Mouse (Mus musculus): Measurements from ENCODE around the gene Vwa8. TPM values are rescaled to one million over a fixed set of nuclear protein-coding genes. Genes with fewer than 3 reads are reported as not detected.

Gene Vwa8
- total RNA-seq, 2 experiments from 2014 or later: 173 to 197 TPM

DNA sequence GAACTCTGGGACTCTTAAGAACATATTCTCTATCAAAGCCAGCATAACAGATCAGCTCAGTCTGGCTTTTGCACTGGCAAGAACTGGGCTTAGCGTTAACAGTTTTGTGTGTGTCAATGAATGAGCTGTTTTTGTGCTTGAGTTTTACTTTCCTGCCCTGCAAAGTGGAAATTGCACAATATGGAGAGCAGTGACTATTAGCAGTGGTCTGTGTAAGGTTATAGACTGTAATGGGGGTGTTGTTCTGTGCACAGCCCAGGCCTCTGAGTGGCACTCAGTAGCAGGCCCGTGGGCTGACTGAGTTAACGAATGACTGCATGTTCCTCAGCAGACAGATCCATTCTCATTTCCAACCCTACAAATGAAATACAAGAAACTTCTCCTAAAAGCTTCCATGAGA lies 287.7 kb downstream of the Vwa8 start:
- intact Hi-C loops (cut with DNase I): no loop called here

DNA sequence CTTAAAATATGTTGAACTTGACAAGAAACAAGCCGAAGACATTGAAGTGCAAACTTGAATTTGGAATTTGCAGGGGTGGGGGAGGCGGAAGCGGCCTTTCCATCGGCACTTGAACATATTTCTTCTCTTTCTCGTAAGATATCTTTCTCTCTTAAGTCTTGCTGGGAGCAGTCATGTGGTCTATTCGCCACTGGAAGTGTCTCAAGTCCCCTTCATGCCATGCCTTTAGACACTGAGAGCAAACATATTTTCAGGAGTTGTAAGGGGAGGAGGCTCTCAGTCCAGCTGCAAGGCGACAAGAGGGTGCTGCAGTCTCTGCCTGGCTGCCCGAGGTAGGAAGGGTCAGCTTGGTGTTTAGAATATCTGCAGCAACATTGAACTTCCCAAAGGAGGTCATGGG lies 288.2 kb downstream of the Vwa8 start:
- DNase-seq: no peak
- intact Hi-C loops (cut with DNase I): no loop called here

More for the DNA sequence above, 287.7 kb downstream of the Vwa8 start:
- no peak for DNase-seq

DNA sequence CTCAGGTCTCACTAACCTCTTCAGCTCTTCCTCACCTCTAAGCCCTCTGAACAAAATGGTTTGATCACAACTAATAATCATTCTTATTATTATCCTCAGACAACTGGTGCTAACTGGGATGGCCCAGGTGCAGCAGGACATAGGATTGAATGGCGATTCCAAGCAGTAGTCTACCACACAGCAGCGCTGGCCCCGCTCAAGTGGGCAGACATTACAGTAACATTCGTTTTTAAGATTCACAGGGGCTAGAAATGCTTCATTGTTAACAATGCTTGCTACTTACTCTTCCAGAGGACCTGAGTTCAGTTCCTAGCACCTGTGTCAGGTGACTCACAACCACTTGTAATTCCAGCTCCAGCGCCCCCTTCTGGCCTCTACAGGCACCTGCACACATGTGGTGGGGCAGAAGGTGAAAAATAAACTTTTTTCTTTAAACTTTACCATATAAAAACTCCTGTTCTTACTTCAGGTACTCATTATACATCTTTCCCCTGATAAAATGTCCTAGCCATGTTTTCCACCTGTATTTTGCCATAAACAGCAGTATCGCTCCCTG lies 290.3 kb downstream of the Vwa8 start:
- no peak for DNase-seq
- intact Hi-C loops (cut with DNase I): no loop called here

DNA sequence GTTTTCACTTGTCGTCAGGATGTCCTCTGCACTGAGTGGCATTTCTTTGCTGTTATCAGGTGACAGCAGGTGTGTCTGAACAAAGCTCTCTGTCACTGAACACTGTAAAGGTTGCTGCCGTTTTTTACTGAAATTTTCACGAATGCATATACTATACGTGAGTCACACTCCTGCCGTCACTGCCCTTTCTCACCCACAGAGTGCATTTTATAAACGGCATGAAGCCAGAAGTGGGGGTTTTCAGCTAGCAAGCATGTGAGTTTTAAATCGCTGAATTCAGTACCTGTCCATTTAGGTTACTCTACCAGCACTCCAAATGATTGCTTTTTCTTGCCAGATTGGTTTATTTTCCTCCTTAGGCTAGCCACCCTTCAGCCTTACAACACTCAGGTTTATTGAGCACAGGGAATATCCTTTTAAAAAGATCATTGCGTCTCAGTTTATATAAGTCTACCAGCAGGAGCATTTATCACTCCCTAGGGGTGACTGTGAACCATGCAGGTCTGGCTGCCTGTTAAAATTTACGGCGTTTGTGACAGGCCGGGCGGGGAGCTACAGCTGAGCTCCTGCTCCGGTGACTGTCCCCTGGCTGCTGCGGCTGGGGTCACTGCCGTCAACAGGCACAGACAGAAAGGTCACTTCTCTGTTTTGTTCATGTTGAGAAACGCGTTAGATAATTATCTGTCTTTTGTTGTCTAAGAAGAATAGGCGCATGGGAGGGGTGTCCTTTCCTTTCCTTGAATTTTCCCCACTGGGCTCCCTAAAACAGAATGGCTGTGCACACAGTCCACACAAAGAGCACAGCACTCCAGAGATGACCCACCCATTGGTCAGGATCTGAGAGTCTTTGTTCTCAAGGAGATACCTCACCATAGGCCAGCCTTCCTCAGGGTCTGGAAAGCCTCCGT lies 291.3 kb downstream of the Vwa8 start:
- peak; percentile 35 to 46 for DNase-seq
- intact Hi-C loops (cut with DNase I): loop anchor here (1.0 kb wide), 1 partner anchor 17 kb away; no protein-coding TSS in a partner anchor

DNA sequence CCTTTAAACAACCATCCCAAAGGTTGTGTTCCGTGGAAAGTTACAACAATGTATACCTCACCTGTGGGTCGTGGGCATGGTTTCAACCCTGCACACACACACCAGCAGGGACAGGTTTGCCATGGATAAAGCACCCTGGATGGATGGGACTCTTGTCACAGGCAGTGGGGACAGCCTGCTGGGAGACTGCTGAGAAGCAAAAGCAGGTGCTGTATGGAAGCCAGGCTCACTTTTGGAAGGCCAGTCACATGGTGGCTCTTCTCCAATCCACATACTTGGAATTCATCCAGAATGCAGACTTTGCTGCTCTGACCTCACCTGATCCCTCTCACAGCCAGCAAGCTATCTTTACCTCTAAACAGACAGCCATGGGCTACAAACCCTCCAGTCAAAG lies 292.0 kb downstream of the Vwa8 start:
- intact Hi-C loops (cut with DNase I): loop anchor here (1.0 kb wide), 1 partner anchor 16 kb away; no protein-coding TSS in a partner anchor
- DNase-seq: peak; percentile 36 to 65

DNA sequence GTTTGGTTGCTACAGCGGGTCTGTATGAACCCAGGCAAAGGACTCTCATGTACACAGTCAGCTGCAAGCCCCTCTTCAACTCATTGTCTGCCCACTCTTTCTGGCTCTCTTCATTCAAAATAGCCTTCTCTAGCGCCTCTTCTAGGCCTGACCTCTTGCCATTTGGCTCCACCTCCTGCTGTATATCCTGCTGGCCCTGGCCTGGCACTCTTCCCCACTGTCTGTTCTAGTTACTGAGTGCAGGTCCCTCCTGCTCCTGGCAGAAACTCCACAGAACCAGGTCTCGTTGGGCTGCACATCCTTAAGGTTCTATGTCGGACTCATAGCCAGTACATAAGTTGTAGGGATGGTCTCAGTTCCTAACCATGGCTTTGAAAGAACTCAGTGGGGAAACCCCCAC lies 293.5 kb downstream of the Vwa8 start:
- intact Hi-C loops (cut with DNase I): no loop called here
- no peak for DNase-seq

DNA sequence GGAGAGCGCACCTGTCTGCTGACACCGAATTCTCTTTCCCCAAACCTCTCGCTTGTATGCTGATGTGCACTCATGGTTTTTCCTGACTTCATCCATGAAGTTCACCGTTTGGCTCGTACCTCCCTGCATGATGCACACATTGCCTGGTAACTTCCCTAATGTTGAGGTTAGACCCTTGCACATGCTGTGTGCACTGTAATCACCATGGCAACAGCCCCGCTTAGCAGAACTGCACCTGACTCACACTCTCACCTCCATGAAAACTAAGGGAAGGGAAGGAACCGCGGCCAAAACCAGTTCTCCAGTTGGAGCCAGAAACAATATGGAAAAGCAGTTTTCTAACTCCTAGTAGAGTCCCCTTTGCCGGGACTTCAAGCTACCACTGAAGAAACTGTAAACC lies 294.8 kb downstream of the Vwa8 start:
- no peak for DNase-seq
- intact Hi-C loops (cut with DNase I): no loop called here

DNA sequence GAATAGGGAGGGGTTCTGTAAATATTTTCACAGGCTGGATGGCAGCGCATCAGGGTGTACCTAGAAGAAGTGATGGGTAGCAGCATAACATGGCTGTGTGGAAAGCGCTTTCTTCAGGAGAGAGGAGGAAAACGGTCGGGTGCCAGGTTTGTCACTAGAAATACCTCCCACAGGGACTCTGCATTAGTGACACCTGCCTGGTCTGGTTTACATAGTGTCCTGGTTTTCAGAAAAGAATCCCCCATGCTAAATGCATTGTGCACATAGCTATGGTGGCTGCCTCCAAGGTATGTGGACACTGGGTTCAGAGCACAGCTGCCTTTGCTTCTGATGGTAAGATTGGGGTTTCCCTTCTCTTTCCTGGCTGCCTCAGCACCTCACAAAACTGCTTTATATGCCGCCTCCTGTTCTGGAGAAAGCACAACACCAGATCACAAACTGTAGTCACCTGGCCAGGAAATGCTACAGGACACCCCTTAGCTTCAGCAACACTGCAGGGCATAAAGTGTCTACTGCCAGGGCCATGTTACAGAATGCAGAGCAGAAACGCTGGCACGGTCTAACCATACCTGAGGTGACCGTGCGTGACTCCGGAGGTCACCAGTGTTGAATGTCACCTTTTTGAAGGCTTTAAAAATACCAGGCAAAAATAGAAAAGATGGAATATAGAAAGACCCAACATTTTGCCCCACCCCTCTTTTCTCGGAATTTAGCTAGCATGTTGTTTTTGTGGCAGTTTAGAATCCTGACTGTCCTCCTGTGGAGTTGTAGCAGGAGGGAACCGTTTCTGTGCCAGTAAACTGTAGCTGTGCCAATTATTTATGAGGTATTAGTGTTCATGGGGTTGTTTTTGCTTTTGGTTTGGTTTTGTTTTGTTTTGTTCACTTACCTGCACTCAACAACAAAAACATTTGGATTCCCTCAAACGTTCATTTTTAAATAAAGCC lies 295.7 kb downstream of the Vwa8 start:
- no peak for DNase-seq
- intact Hi-C loops (cut with DNase I): no loop called here

DNA sequence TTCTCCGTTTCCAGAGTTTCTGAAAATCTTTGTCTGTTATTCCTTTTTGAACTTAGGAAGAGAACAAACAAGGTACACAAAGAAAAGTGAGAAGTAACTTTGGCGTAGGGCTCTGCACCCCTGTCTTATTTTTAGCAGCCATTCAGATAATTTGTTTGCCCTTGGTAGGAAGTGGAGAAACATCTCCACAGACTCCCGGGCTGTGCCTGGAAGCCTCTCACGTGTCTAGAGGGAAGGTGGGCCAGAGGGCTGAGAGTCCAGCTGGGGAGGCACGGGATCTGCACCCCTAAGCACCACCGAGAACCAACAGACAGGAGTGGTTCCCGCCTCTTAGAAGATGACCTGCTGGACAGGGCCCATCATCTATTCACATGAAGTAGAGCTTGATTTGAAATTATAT lies 302.9 kb downstream of the Vwa8 start:
- intact Hi-C loops (cut with DNase I): no loop called here
- no peak for DNase-seq

DNA sequence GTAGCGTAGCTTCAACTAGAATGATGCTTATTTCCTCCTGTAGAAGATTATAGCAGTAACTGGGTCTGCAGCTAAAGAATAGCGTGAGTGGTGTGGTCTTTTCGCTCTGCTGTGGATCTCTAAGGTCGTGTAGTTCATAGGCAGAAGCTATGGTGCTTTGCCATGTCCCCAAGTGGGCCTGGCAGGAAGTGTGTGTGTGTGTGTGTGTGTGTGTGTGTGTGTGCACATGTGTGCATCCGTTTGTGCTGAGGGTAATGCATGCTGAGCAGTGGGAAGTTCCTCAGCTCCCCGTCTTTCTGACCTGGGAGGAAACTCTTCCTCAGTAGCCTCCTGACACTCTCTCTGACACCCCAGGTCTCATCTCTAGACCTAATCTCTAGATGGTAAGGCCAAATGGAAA lies 305.0 kb downstream of the Vwa8 start:
- no peak for DNase-seq
- intact Hi-C loops (cut with DNase I): no loop called here

DNA sequence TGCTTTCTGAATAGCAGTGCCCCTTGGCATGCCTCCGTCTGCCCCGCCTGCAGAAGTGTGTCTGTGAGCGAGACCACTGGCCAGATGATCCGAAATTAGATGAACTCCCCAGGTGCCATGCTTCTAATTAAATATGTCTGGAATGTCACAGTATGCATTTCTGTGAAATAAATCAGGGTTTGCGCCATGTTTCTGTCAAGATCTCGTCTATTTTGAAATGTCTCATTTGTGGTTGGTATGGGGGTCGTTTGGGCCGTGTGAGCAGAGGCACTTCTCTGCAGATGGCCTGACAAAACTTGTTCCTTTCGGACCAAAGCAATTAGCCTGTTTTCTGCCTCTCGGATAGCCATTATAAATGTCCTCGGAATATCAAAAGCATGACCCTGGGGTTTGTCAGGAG lies 306.1 kb downstream of the Vwa8 start:
- DNase-seq: no peak
- intact Hi-C loops (cut with DNase I): loop anchor here (5.0 kb wide), 1 partner anchor 33 kb away; no protein-coding TSS in a partner anchor

DNA sequence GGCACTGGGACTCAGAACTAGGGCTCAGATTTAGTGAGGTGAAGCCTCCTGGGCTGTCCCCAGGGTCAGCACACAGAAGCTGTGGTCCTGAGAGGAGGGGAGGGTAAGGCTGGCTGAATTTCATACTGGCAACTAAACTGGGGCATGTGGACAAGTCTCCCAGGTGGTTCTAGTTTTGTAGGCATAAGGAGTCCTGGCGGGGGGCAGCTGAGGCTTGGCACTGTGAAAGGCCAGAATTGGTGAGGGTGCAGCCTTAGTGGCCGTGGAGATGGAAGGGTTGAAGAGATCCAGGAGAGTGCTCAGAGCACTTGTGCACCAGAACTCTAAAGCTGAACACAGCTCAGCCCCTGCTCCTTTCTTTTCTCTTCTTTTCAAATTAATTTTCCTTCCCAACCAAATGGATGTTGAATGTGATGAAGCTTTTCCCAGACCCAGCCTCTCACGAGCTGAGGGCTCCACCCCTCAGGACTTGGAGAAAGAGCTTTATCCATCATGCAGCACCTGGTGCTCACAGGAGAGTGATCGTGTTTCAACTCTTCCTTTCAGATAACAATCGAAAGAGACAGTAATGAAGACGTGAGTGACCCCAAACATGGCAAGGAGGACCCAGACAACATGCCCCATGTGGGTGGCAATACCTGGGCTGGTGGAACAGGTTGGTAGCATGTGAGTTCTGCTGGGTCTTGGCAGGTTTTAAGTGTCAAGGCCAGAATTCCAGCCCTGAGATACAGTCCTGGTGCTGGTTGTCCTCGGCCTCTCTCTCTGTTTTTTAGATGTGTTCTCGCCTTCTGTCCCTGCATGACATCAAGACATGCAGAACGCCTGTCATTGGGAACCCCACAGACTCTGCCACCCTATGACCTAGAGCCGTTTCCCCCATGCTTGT lies 307.9 kb downstream of the Vwa8 start:
- no peak for DNase-seq
- intact Hi-C loops (cut with DNase I): loop anchor here (1.0 to 5.0 kb wide), 2 partner anchors 16 to 34 kb away; no protein-coding TSS in a partner anchor

DNA sequence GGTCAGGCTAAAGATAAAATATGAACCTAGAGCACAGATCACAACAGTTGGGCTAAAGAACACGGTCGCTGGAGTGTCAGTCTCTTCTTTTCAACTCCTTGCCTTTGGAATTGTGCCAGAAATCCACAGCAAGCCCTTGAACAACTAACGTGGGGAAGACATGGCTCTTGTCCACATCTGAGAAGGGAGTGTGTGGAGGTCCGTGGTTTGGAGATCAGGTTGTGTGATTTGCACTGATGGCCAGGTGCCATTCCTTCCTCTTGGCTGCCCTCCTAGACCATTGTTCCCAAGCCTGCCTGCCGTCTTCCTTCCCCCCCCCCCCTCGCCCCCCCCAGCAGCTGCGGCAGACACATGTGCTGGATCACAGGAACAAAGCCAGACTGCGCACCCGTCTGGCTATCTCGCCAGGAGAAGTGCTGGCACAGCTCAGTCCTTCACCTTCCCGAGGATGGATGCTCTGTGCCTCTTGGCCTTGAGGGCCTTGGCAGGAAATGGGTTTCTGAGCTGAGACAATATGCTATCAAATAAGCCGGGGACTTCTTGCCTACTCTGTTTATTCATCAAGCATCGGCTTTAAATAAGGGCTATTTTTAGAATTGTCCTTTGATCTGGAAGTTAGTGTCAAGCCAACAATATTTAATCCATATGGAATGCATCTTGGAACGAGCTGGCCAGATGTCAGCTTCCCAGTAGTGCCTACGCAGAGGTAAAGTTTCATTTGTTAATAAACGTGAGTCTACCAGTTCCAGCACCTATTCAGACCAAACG lies 308.8 kb downstream of the Vwa8 start:
- DNase-seq: peak; percentile 63 to 67
- intact Hi-C loops (cut with DNase I): loop anchor here (1.0 to 5.0 kb wide), 2 partner anchors 17 to 35 kb away; no protein-coding TSS in a partner anchor

DNA sequence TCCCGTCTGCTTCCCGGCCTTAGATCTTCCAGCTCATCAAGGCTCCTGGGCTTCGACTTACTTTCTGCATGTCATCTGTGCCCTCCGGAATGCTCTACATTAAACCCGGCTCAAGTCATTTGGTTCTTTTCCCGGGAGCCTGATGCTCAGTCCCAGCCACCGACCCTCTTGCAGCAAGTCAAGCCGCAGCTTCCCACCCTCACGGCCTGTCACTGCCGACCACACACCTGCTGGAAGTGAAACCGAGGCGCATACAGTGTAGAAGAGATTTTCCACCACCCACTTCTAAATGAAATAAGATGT lies 309.3 kb downstream of the Vwa8 start:
- intact Hi-C loops (cut with DNase I): loop anchor here (5.0 kb wide), 1 partner anchor 36 kb away; no protein-coding TSS in a partner anchor
- no peak for DNase-seq

DNA sequence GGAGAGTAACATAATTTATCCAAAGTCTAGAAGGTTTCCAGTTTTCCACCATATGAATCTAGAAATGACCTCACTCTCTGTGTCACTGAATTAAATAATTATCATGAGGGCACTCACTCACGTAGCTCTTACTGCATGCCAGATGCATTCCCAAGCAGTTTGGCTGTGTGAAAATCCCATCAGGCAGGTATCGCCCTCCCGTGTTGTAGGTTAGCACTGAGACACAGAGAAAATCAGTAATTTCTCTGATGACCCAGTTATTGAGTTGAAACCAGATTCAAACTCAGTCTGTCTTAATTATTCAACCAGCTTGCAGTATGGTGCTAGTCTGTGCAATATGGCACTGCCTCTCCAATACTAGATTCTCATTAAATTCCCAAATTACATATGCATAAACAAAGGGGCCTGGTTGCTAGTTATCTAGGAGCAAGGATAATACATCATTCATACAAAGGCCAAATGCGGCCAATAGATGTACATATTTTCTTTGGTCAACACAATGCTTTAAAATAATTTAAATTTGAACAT lies 309.9 kb downstream of the Vwa8 start:
- intact Hi-C loops (cut with DNase I): loop anchor here (5.0 kb wide), 1 partner anchor 36 kb away; no protein-coding TSS in a partner anchor
- no peak for DNase-seq

DNA sequence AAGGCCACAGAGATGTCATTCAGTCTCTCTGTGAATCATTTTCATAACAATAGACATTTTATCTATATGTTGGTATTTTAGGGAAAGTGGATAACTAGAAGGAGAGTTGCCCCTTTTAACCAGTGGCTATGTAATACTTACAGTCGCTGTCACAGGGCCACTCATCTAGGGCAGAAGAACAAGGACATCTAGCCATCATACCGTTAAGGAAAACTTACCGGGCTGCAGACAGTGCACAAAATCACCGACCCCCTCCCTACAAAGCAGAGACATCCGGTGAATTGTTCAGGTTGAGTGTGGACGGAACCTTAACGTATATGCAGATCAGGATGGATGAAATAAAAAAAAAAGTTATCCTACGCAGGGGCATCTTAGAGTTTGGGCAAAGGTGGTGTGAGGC lies 310.6 kb downstream of the Vwa8 start:
- intact Hi-C loops (cut with DNase I): loop anchor here (5.0 kb wide), 1 partner anchor 37 kb away; no protein-coding TSS in a partner anchor
- no peak for DNase-seq

DNA sequence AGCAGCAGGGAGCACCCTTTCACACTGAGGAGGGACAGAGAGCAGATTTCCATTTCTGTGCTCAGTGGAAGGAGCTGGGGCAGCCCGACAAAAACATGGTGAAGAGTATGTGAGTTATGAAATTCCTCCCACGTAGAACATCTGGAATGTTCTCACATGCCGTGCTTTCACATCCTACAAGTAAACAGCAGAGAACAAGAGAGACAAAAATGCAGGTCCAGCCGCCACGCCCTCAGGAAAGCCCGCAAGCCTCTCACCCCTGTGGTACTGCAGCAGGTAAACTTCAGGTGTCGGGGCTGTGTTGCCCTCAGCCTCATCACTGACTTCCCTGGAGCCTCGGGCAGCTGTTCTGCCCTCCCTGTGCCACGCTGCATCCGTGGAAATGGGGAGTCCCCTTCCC lies 311.6 kb downstream of the Vwa8 start:
- no peak for DNase-seq
- intact Hi-C loops (cut with DNase I): loop anchor here (2.0 kb wide), 1 partner anchor 16 kb away; no protein-coding TSS in a partner anchor

DNA sequence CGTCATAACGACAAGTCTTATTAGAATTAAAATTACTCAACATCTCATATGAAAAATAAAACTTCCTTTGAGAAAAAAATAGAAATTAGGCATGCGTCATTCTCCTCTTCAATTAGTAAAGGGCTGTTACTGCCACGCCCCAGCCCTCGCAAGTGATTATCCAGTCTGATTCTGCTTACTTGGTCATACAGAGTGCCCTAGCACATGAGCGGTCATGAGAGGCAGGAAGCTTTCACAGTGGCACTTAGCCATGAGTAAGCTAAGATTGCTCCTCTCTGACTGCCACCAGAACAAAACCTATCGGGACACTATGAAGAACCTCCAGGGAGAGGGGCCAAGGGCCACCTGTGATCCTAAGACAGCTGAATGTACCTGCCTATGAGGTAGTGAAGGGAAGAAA lies 312.1 kb downstream of the Vwa8 start:
- DNase-seq: no peak
- intact Hi-C loops (cut with DNase I): loop anchor here (2.0 kb wide), 1 partner anchor 16 kb away; no protein-coding TSS in a partner anchor

DNA sequence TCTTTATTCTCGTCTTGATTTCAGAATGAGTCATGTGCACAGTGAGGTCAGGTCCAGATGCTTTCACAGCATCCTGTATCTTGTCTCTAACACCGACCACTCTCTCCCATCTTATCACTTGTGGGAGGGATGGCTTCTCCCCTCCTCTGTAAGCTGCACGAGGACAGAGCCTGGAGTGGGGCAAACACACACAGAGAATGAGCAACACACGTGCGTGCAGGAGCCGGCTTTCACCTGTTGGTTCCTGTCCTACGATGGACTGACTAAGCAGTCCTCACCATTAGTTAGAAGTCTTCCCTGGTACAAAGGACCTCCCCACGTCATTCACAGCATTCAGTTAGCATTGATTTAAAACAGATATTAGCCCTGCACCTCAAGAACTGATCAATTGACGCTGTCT lies 312.9 kb downstream of the Vwa8 start:
- intact Hi-C loops (cut with DNase I): loop anchor here (2.0 kb wide), 1 partner anchor 15 kb away; no protein-coding TSS in a partner anchor

More for the DNA sequence above, 312.9 kb downstream of the Vwa8 start:
- no peak for DNase-seq
